Mouse (Mus musculus) cerebellum, adult 2 months (tissue): Measurements from ENCODE around the gene Mfsd12.

ENCODE experiments used
- CTCF ChIP-seq: fragments of 200-500 bp; IDR thresholded peaks from 2 replicates; pipeline ENCODE4 v1.5.1; 2011; ENCODE audit warnings: low read depth, mild to moderate bottlenecking, control low read depth, low read length, moderate library complexity, borderline replicate concordance; ENCODE audit not compliant: insufficient read depth
- POLR2A ChIP-seq: fragments of 200-500 bp; IDR thresholded peaks from 2 replicates; pipeline ENCODE4 v1.6.1; 2011; ENCODE audit warnings: low read length, control low read depth, borderline replicate concordance; ENCODE audit not compliant: insufficient read depth

GRCm38 (mm10) chr10:81410981-81411380 lies 53.7 kb downstream of the Mfsd12 start:
- TF ChIP-seq POLR2A (no peak), CTCF (no peak)
